ENCODE assay signal across 13 mouse cellular contexts in the genomic region with DNA sequence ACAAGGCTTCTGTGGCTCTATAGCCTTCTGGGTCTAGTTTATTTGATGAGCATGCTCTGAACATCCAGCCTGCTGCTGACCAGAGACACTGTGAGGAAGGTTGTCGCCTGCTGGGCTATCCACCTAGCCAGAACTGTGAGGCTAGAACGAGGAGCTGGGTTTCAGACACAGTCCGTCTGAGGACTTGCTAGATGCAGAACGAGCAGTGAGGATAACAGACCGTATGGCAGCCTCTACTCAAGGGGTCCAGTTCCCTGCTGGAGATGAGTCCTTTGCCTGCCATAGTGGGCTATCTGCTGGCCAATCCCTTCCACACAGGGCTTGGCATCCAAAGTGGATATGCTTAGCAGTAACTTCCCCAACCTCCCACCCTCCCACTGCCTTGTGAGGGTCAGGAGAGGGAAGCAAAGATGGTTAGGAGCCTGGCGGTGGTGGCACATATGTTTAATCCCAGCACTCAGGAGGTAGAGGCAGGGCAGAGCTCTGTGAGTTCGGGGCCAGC. TPM values are rescaled to one million over a fixed set of nuclear protein-coding genes. Genes with fewer than 3 reads are reported as not detected.
DNase-seq lines count a peak whose midpoint lies in the region; ATAC-seq and TF ChIP-seq lines count a peak whose summit lies in the region.
"Had no signal": no experiment of that assay in that cellular context is flagged by ENCODE, and none has a peak within 500 bp of the region (broad histone marks: within the 10 kb centered on the region; RNA-seq: fewer than 3 reads in every experiment).

No protein-coding gene starts in this region.

- no peaks in the 10 kb centered on the region for H3K9me3 ChIP-seq in kidney, embryonic 15.5 days (replicated peaks)
- H3K9me3 ChIP-seq: hindbrain, embryonic 13.5 days; limb, embryonic 12.5 days had no signal

- no peaks in the 10 kb centered on the region for H3K27me3 ChIP-seq in kidney, embryonic 15.5 days
- H3K27me3 ChIP-seq in testis, adult 2 months (ENCODE audit: control insufficient read depth, insufficient read depth, low read length) = no peaks in the 10 kb centered on the region
- H3K27me3 ChIP-seq: hindbrain, embryonic 13.5 days; limb, embryonic 12.5 days had no signal

- peaks cover 54% of the 10 kb centered on the region for H3K4me1 ChIP-seq in kidney, embryonic 15.5 days
- H3K4me1 ChIP-seq in testis, adult 2 months (ENCODE audit: control insufficient read depth, insufficient read depth, low read length) = peaks cover 10% of the 10 kb centered on the region

- TF ChIP-seq POLR2A in testis, adult 2 months (IDR thresholded peaks at IDR 0.05; ENCODE audit: control insufficient read depth, low read depth, low read length) = no peak

- peak overlapping the region; percentile 57 for H3K27ac ChIP-seq in kidney, embryonic 15.5 days
- H3K27ac ChIP-seq in testis, adult 2 months (ENCODE audit: control insufficient read depth, insufficient read depth, low read depth, low read length) = 0 out of 2 replicates have a peak overlapping the region, but pooled peaks have one; percentile 26
- H3K27ac ChIP-seq: hindbrain, embryonic 13.5 days; limb, embryonic 12.5 days had no signal

- no peak overlapping the region for H3K4me2 ChIP-seq in kidney, embryonic 15.5 days
- H3K4me2 ChIP-seq: hindbrain, embryonic 13.5 days had no signal

- H3K36me3 ChIP-seq in kidney, embryonic 15.5 days = no peaks in the 10 kb centered on the region
- H3K36me3 ChIP-seq in testis, adult 2 months (ENCODE audit: control insufficient read depth, insufficient read depth, low read length) = no peaks in the 10 kb centered on the region
- H3K36me3 ChIP-seq: hindbrain, embryonic 13.5 days; limb, embryonic 12.5 days had no signal

- no peak for TF ChIP-seq CTCF in testis, adult 2 months (IDR thresholded peaks at IDR 0.05; ENCODE audit: control insufficient read depth, insufficient read depth, insufficient replicate concordance, low read depth, low read length)

- no peak overlapping the region for H3K4me3 ChIP-seq in kidney, embryonic 15.5 days (replicated peaks)
- no peak overlapping the region for H3K4me3 ChIP-seq in testis, adult 2 months (ENCODE audit: control insufficient read depth, low read depth, low read length)
- H3K4me3 ChIP-seq: hindbrain, embryonic 13.5 days; limb, embryonic 12.5 days had no signal

- 77% methylated on average over 7 of the region's 7 CpGs for WGBS in kidney, embryonic 15.5 days

- ATAC-seq in kidney, embryonic 15.5 days (replicated peaks; ENCODE audit: low FRiP score) = no peak

- peak; percentile 6 for DNase-seq in adrenal gland, postnatal 10 days
- DNase-seq in adrenal gland, adult 2 months = no peak
- DNase-seq in kidney, adult 9 months = no peak
- DNase-seq in testis, postnatal 10 days (ENCODE audit: low spot score) = no peak
- DNase-seq in B cell, adult 2 months = no peak
- no peak for DNase-seq in ovary, postnatal 36 days (ENCODE audit: low spot score)
- DNase-seq: cerebellum, adult 9-11 months; kidney, adult 8-10 months; midbrain, embryonic 14.5 days had no signal

- no peak overlapping the region for H3K9ac ChIP-seq in kidney, embryonic 15.5 days
- H3K9ac ChIP-seq: hindbrain, embryonic 13.5 days; limb, embryonic 12.5 days had no signal

RNA-seq across cellular contexts. Expression of gene Tbc1d22a, which starts 10.9 kb away (rescaled TPM):
- 10 to 100 TPM; 26.2 to 31.6 TPM for total RNA-seq in adrenal gland, postnatal 10 days (2021)
- 10 to 100 TPM; 34.5 to 37.7 TPM for total RNA-seq in adrenal gland, adult 2 months (2021)
- polyA plus RNA-seq in adrenal gland, adult 2 months (2012; rRNA removed) = 38.7 and 44.4 TPM in 2 replicates
- 13.1 and 13.8 TPM in 2 replicates for polyA plus RNA-seq in kidney, embryonic 15.5 days (2015; fragmentation: Nextera tagmentation; extraction: Ambion mirVana)
- polyA plus RNA-seq in testis, adult 2 months (2012; rRNA removed) = 19.5 and 23.0 TPM in 2 replicates

RNA-seq across cellular contexts. Expression of gene Cerk, which starts 17.4 kb away (rescaled TPM):
- total RNA-seq in adrenal gland, postnatal 10 days (2021) = 10 to 100 TPM; 21.1 to 26.4 TPM
- total RNA-seq in adrenal gland, adult 2 months (2021) = 10 to 100 TPM; 34.5 to 41.1 TPM
- 33.7 and 39.6 TPM in 2 replicates for polyA plus RNA-seq in adrenal gland, adult 2 months (2012; rRNA removed)
- polyA plus RNA-seq in kidney, embryonic 15.5 days (2015; fragmentation: Nextera tagmentation; extraction: Ambion mirVana) = 12.1 and 12.4 TPM in 2 replicates
- 61.5 and 61.7 TPM in 2 replicates for polyA plus RNA-seq in testis, adult 2 months (2012; rRNA removed)
